Mouse (Mus musculus) liver, embryonic 12.5 days (tissue): Measurements from ENCODE around the gene Ezh1. TPM values are rescaled to one million over a fixed set of nuclear protein-coding genes. Genes with fewer than 3 reads are reported as not detected.
A peak's percentile ranks its signal among the peaks of the same experiment; 100 is the strongest.

Source experiments
- ATAC-seq: fragments of 200-750 bp; cut with Nextera tagmentation; 2 replicates; pipeline ENCODE4 v1.8.0; 2017; ENCODE audit warnings: moderate number of reproducible peaks, mild to moderate bottlenecking, moderate library complexity
- H3K27ac ChIP-seq: fragments of 300-500 bp; sonication (generic); 2 replicates; pipeline ENCODE4 v1.5.1; 2016; ENCODE audit warnings: mild to moderate bottlenecking
- H3K27me3 ChIP-seq: fragments of 300-500 bp; sonication (generic); replicated peaks from 2 replicates; pipeline ENCODE4 v1.6.1; 2016; ENCODE audit warnings: mild to moderate bottlenecking, moderate library complexity
- H3K36me3 ChIP-seq: fragments of 300-500 bp; sonication (generic); 2 replicates; pipeline ENCODE4 v1.6.1; 2016; ENCODE audit warnings: mild to moderate bottlenecking, moderate library complexity
- H3K4me1 ChIP-seq: fragments of 300-500 bp; sonication (generic); 2 replicates; pipeline ENCODE4 v1.6.1; 2016
- H3K4me2 ChIP-seq: fragments of 300-500 bp; sonication (generic); 2 replicates; pipeline ENCODE4 v1.6.1; 2016; ENCODE audit warnings: mild to moderate bottlenecking, moderate library complexity
- H3K4me3 ChIP-seq: fragments of 300-500 bp; sonication (generic); 2 replicates; pipeline ENCODE4 v1.5.1; 2016; ENCODE audit warnings: mild to moderate bottlenecking, moderate library complexity
- H3K9ac ChIP-seq: fragments of 300-500 bp; sonication (generic); 2 replicates; pipeline ENCODE4 v1.6.1; 2016; ENCODE audit warnings: mild to moderate bottlenecking, moderate library complexity
- H3K9me3 ChIP-seq: fragments of 300-500 bp; sonication (generic); replicated peaks from 2 replicates; pipeline ENCODE4 v1.6.1; 2016; ENCODE audit warnings: mild to moderate bottlenecking, moderate library complexity
- WGBS: fragments of 180-500 bp; shearing (Covaris S2); methylation state at CpG from one replicate; pipeline ENCODE4 v1.1.7; 2016; ENCODE audit not compliant: insufficient replicate concordance; 5-methylcytosine and 5-hydroxymethylcytosine counted together
- polyA plus RNA-seq: library from polyadenylated mRNA; unstranded; fragments of >200 nt; fragmentation: Nextera tagmentation; extraction: Ambion mirVana; gene quantifications from 2 replicates; pipeline ENCODE4 v1.2.1, GENCODE M21; 2016

The Ezh1 gene
- polyA plus RNA-seq, 1 experiment from 2014 or later = 9.8 TPM

GRCm38 (mm10) chr11:101194643-101195042 is 31.6 kb downstream of the Ezh1 start:
- H3K4me3 ChIP-seq = no peak overlapping the region

GRCm38 (mm10) chr11:101194137-101194536 is 32.1 kb downstream of the Ezh1 start:
- no peaks in the 10 kb centered on the region for H3K27me3 ChIP-seq
- ATAC-seq = no peak
- no peaks in the 10 kb centered on the region for H3K9me3 ChIP-seq
- H3K9ac ChIP-seq = no peak overlapping the region
- WGBS = 66% methylated on average over 5 of the region's 5 CpGs
- no peak overlapping the region for H3K4me2 ChIP-seq
- H3K27ac ChIP-seq = no peak overlapping the region
- H3K4me3 ChIP-seq = no peak overlapping the region
- peaks cover 47% of the 10 kb centered on the region for H3K36me3 ChIP-seq
- H3K4me1 ChIP-seq = peaks cover 33% of the 10 kb centered on the region

More at GRCm38 (mm10) chr11:101194643-101195042, 31.6 kb downstream of the Ezh1 start:
- Histone ChIP-seq H3K4me1 (peaks cover 33% of the 10 kb centered on the region), H3K4me2 (no peak overlapping the region), H3K36me3 (peaks cover 52% of the 10 kb centered on the region), H3K27me3 (no peaks in the 10 kb centered on the region), H3K9ac (no peak overlapping the region), H3K27ac (no peak overlapping the region), H3K9me3 (no peaks in the 10 kb centered on the region)
- ATAC-seq = no peak
- 79% methylated on average over 6 of the region's 6 CpGs for WGBS

GRCm38 (mm10) chr11:101193076-101193475 is 33.2 kb downstream of the Ezh1 start:
- Histone ChIP-seq H3K4me2 (no peak overlapping the region), H3K36me3 (peaks cover 36% of the 10 kb centered on the region), H3K9me3 (no peaks in the 10 kb centered on the region), H3K27ac (no peak overlapping the region), H3K4me1 (peaks cover 40% of the 10 kb centered on the region), H3K9ac (no peak overlapping the region), H3K4me3 (no peak overlapping the region), H3K27me3 (no peaks in the 10 kb centered on the region)
- WGBS = 82% methylated on average over 7 of the region's 7 CpGs
- no peak for ATAC-seq

GRCm38 (mm10) chr11:101192646-101193045 is 33.6 kb downstream of the Ezh1 start:
- 80% methylated on average over 6 of the region's 6 CpGs for WGBS
- peaks cover 44% of the 10 kb centered on the region for H3K4me1 ChIP-seq
- H3K27ac ChIP-seq = peak overlapping the region; percentile 96; the same call in 1 of the 2 replicates
- H3K4me2 ChIP-seq = no peak overlapping the region
- no peaks in the 10 kb centered on the region for H3K27me3 ChIP-seq
- H3K9ac ChIP-seq = no peak overlapping the region
- ATAC-seq = no peak
- no peak overlapping the region for H3K4me3 ChIP-seq
- peaks cover 32% of the 10 kb centered on the region for H3K36me3 ChIP-seq
- no peaks in the 10 kb centered on the region for H3K9me3 ChIP-seq

- WGBS = 87% methylated on average over 4 of the region's 4 CpGs
- H3K4me3 ChIP-seq = no peak overlapping the region
- no peak for ATAC-seq
- peak overlapping the region; percentile 96 for H3K27ac ChIP-seq
- peaks cover 44% of the 10 kb centered on the region for H3K4me1 ChIP-seq
- H3K27me3 ChIP-seq = no peaks in the 10 kb centered on the region
- no peaks in the 10 kb centered on the region for H3K9me3 ChIP-seq
- no peak overlapping the region for H3K4me2 ChIP-seq
- no peak overlapping the region for H3K9ac ChIP-seq
- H3K36me3 ChIP-seq = peaks cover 26% of the 10 kb centered on the region
Observed at GRCm38 (mm10) chr11:101191919-101192470, 34.3 kb downstream of the Ezh1 start.

GRCm38 (mm10) chr11:101190913-101191907 is 35.1 kb downstream of the Ezh1 start:
- WGBS = 44% methylated on average over 17 of the region's 17 CpGs
- peaks cover 44% of the 10 kb centered on the region for H3K4me1 ChIP-seq
- no peak overlapping the region for H3K4me3 ChIP-seq
- no peaks in the 10 kb centered on the region for H3K9me3 ChIP-seq
- peak overlapping the region; percentile 73 for H3K9ac ChIP-seq
- peaks cover 18% of the 10 kb centered on the region for H3K36me3 ChIP-seq
- peak overlapping the region; percentile 59 for H3K4me2 ChIP-seq
- no peak for ATAC-seq
- no peaks in the 10 kb centered on the region for H3K27me3 ChIP-seq
- H3K27ac ChIP-seq = peak overlapping the region; percentile 96

GRCm38 (mm10) chr11:101190181-101190912 is 35.9 kb downstream of the Ezh1 start:
- Histone ChIP-seq H3K4me1 (peaks cover 44% of the 10 kb centered on the region), H3K27ac (peak overlapping the region; percentile 96), H3K9me3 (no peaks in the 10 kb centered on the region), H3K27me3 (no peaks in the 10 kb centered on the region; the same call in 1 of the 2 replicates), H3K4me2 (peak overlapping the region; percentile 59), H3K36me3 (peaks cover 18% of the 10 kb centered on the region), H3K4me3 (0 out of 2 replicates have a peak overlapping the region, but pooled peaks have one; percentile 10), H3K9ac (peak overlapping the region; percentile 73)
- 43% methylated on average over 8 of the region's 8 CpGs for WGBS
- peak; percentile 85 for ATAC-seq

- peak overlapping the region; percentile 10; the same call in 1 of the 2 replicates for H3K4me3 ChIP-seq
- 11% methylated on average over 6 of the region's 6 CpGs for WGBS
Observed at GRCm38 (mm10) chr11:101189495-101190180, 36.6 kb downstream of the Ezh1 start.

GRCm38 (mm10) chr11:101188166-101188805 is 38.0 kb downstream of the Ezh1 start:
- Histone ChIP-seq H3K9me3 (no peaks in the 10 kb centered on the region), H3K4me2 (no peak overlapping the region), H3K36me3 (peaks cover 12% of the 10 kb centered on the region), H3K27me3 (peaks cover 18% of the 10 kb centered on the region), H3K4me3 (no peak overlapping the region), H3K9ac (no peak overlapping the region), H3K4me1 (peaks cover 44% of the 10 kb centered on the region), H3K27ac (peak overlapping the region; percentile 96)
- WGBS = 86% methylated on average over 11 of the region's 11 CpGs
- no peak for ATAC-seq

More at GRCm38 (mm10) chr11:101189495-101190180, 36.6 kb downstream of the Ezh1 start:
- H3K27me3 ChIP-seq = peaks cover 5% of the 10 kb centered on the region
- peaks cover 44% of the 10 kb centered on the region for H3K4me1 ChIP-seq
- H3K27ac ChIP-seq = peak overlapping the region; percentile 96
- peaks cover 18% of the 10 kb centered on the region for H3K36me3 ChIP-seq
- H3K4me2 ChIP-seq = peak overlapping the region; percentile 59
- no peaks in the 10 kb centered on the region for H3K9me3 ChIP-seq
- H3K9ac ChIP-seq = peak overlapping the region; percentile 73
- peak; percentile 97 for ATAC-seq

GRCm38 (mm10) chr11:101187541-101187940 is 38.7 kb downstream of the Ezh1 start:
- Histone ChIP-seq H3K9ac (no peak overlapping the region), H3K4me2 (no peak overlapping the region), H3K36me3 (peaks cover 6% of the 10 kb centered on the region), H3K4me1 (peaks cover 44% of the 10 kb centered on the region), H3K27me3 (peaks cover 26% of the 10 kb centered on the region), H3K4me3 (no peak overlapping the region), H3K9me3 (no peaks in the 10 kb centered on the region), H3K27ac (0 out of 2 replicates have a peak overlapping the region, but pooled peaks have one; percentile 34)
- 80% methylated on average over 5 of the region's 5 CpGs for WGBS
- no peak for ATAC-seq
